Mouse (Mus musculus) inflammation-experienced regulatory T-cells, adult 6 months (primary cell): ENCODE measurements around the gene Slc25a40. TPM values are rescaled to one million over a fixed set of nuclear protein-coding genes. Genes with fewer than 3 reads are reported as not detected.
A peak's percentile ranks its signal among the peaks of the same experiment; 100 is the strongest.

Source experiments
- ATAC-seq: one replicate; pipeline ENCODE4 v1.8.0; 2017
- polyA plus RNA-seq, 3 experiments: library from polyadenylated mRNA; unstranded; fragments of 100-300 nt; shearing (Covaris generic); gene quantifications; one replicate each; pipeline ENCODE4 v1.2.1; 2017

The Slc25a40 gene
- polyA plus RNA-seq: 10 to 100 TPM; 20.7 to 26.7 (median 26.6) TPM

- ATAC-seq: peak; percentile 77
These were observed at the start of gene Slc25a40, which contains the start of gene Dbf4 for GRCm38 (mm10) chr5:8422157-8422931. TSS of gene Slc25a40 (plus strand) at chr5:8422850. TSS of gene Dbf4 (minus strand) at chr5:8422716.

- no peak for ATAC-seq
These were observed 49.2 kb upstream of the Slc25a40 start for GRCm38 (mm10) chr5:8373415-8373814.

GRCm38 (mm10) chr5:8374297-8374906 lies 48.2 kb upstream of the Slc25a40 start:
- ATAC-seq: no peak

GRCm38 (mm10) chr5:8393891-8394583 lies 28.6 kb upstream of the Slc25a40 start:
- no peak for ATAC-seq

GRCm38 (mm10) chr5:8397587-8398249 lies 24.9 kb upstream of the Slc25a40 start:
- ATAC-seq: no peak

- peak; percentile 35 for ATAC-seq
These were observed 13.9 kb upstream of the Slc25a40 start for GRCm38 (mm10) chr5:8408746-8409145.

- ATAC-seq: no peak
These were observed 5.8 kb upstream of the Slc25a40 start for GRCm38 (mm10) chr5:8416683-8417413.

GRCm38 (mm10) chr5:8417443-8417842 lies 5.2 kb upstream of the Slc25a40 start:
- ATAC-seq: no peak

GRCm38 (mm10) chr5:8421424-8421823 lies 1.2 kb upstream of the Slc25a40 start:
- ATAC-seq: no peak

GRCm38 (mm10) chr5:8422932-8423928 lies 580 bp downstream of the Slc25a40 start:
- peak; percentile 9 for ATAC-seq

- peak; percentile 9 for ATAC-seq
These were observed 1.5 kb downstream of the Slc25a40 start for GRCm38 (mm10) chr5:8424116-8424515.

GRCm38 (mm10) chr5:8425899-8426298 lies 3.2 kb downstream of the Slc25a40 start:
- ATAC-seq: no peak

- ATAC-seq: no peak
These were observed 15.0 kb downstream of the Slc25a40 start for GRCm38 (mm10) chr5:8437481-8438156.

- no peak for ATAC-seq
These were observed 16.4 kb downstream of the Slc25a40 start for GRCm38 (mm10) chr5:8439095-8439494.

GRCm38 (mm10) chr5:8455565-8455964 lies 32.9 kb downstream of the Slc25a40 start:
- peak; percentile 77 for ATAC-seq

- ATAC-seq: peak; percentile 75
These were observed 33.9 kb downstream of the Slc25a40 start for GRCm38 (mm10) chr5:8456561-8456960.

- ATAC-seq: no peak
These were observed 65.5 kb downstream of the Slc25a40 start for GRCm38 (mm10) chr5:8487989-8488700.

- no peak for ATAC-seq
These were observed 66.1 kb downstream of the Slc25a40 start for GRCm38 (mm10) chr5:8488701-8489297.

- ATAC-seq: peak; percentile 90
These were observed 66.9 kb downstream of the Slc25a40 start for GRCm38 (mm10) chr5:8489471-8490110.
